Mouse (Mus musculus): ENCODE results near the gene Ccdc191. TPM values are rescaled to one million over a fixed set of nuclear protein-coding genes. Genes with fewer than 3 reads are reported as not detected.
A peak's percentile ranks its signal among the peaks of the same experiment; 100 is the strongest.

Ccdc191 gene
- total RNA-seq (2018; cell fraction: chromatin; rRNA removed): 10 to 100 TPM in 23 of 26 experiments, 1 to 10 TPM in 3; 3.0 to 67.7 (median 32.6) TPM
- total RNA-seq (2018; cell fraction: cytosol; rRNA removed): 1 to 10 TPM; 1.0 to 7.2 (median 3.6) TPM
- total RNA-seq (2018; cell fraction: nucleus; rRNA removed): 10 to 100 TPM in 18 of 26 experiments, 1 to 10 TPM in 8; 2.0 to 35.4 (median 19.3) TPM
- polyA plus RNA-seq (2018): 4.4 to 6.5 TPM (median 5.6 TPM) in 3 replicates

DNA sequence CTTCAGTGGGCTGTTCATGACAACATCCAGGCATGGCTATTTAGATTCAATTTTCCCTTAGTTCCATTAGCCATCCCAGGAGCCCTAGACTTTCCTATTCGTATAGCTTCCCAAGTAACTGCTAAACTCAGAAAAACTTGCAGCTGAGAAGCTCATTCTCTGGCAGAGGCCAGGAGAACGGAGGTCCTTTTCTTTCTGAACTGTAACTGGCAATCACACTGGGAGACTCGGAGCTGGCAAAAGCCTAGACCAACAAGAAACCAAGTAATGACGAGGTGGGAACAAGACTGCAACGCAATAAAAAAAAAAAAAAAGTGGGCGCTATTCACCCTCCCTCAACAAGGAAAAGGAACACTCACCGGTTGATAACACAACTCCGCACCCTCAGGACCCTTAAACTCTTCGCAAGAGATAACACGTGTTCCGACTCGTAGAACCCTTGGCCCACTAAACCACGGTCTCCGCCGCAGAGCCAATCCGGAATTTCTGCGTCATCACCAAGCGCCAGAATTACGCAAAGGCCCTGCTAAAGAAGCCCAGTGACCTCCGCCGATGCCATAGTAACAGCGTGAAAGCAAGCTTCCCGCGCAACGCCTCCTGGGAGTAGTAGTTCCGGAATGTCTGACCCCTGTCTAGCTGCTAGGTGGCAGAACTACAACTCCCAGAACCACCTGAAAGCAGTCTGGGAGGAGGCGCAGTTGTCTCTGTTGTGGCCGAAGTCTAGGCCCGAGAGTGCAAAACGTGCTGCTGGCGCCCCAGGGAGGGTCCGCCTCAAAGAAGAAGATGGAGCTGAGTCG, at the start of gene Ccdc191:
TSS of gene Ccdc191 (plus strand) at position 593 of the 797 bp plus-strand sequence.
- Histone ChIP-seq H3K36me3 (ENCODE audit: inconsistent target) (no peaks in the 10 kb centered on the region), H3K79me2 (ENCODE audit: inconsistent target) (peaks cover 13% of the 10 kb centered on the region; the same call in 1 of the 2 replicates), H3K27ac (peak within 1 kb of the TSS; percentile 40), H3K4me3 (ENCODE audit: inconsistent target) (peak within 1 kb of the TSS; percentile 85)
- whole genome bisulfite sequencing (ENCODE audit: missing documents): 2% methylated on average over 33 of the region's 33 CpGs

DNA sequence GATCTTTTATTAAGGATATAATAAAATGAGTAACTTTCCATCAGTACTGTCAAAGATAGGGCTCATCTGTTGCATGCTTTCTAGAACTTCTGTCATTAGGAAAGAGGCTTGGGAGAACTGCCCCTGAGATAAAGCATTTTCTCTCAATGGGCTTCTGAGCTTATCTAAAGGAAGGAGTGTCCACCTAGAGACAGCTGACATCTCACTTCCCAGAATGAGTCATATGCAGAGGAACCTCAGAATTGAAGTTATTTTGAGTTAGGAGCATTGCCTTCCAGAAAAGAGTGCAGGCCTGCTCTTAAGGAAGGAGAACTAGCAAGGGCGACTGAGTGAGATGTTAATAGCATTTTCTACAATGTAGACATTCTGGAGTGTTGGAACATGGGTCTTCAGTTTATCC, 48.4 kb upstream of the Ccdc191 start:
- no peaks in the 10 kb centered on the region for H3K36me3 ChIP-seq (ENCODE audit: inconsistent target)
- no peaks in the 10 kb centered on the region for H3K79me2 ChIP-seq (ENCODE audit: inconsistent target)
- H3K4me3 ChIP-seq (ENCODE audit: inconsistent target): no peak overlapping the region
- 85% methylated on average over 1 of the region's 1 CpGs for WGBS (ENCODE audit: missing documents)
- H3K27ac ChIP-seq: no peak overlapping the region

DNA sequence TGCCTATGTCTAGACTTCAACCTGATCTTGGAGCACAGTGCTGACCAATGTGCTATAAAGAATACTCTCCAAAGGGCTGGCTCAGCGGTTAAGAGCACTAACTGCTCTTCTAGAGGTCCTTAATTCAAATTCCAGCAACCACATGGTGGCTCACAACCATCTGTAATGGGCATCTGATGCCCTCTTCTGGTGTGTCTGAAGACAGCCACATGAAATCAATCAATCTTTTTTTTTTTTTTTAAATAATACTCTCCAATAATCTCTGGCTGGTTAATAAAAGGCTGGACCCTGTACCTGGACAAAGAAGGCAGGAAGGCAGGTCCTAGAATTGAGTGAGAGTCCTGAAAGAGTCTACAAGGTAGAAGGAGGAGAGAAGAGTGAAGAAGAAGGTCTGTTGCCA, 39.8 kb upstream of the Ccdc191 start:
- Histone ChIP-seq H3K79me2 (ENCODE audit: inconsistent target) (no peaks in the 10 kb centered on the region), H3K27ac (no peak overlapping the region), H3K36me3 (ENCODE audit: inconsistent target) (no peaks in the 10 kb centered on the region), H3K4me3 (ENCODE audit: inconsistent target) (no peak overlapping the region)
- WGBS (ENCODE audit: missing documents): 96% methylated on average over 1 of the region's 1 CpGs

DNA sequence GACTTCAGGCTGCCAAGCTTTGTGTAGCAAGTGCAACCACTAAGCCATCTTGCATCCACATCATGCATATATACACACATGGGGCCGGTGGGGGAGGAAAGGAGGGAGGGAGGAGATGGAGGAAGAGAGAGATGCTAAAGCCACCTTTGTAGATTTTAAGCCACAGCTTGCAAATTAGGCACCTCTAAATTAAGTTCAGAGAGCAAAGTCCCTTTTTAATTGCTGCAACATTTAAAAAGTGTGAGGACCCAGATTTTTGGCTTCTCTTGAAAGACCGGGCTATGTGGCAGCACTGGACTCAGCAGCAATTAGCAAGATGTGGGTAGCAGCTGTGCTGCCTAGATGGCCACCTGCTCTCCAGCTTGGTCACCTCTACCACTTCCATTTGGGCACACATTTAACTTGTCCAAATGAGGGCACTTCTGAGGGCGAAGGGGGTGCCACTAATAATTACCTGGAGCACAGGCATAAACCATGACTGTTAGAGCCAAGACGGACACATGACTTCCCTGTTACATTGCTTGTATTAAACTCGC, 30.6 kb upstream of the Ccdc191 start:
- H3K36me3 ChIP-seq (ENCODE audit: inconsistent target): no peaks in the 10 kb centered on the region; the same call in 1 of the 2 replicates
- no peak overlapping the region for H3K27ac ChIP-seq
- 98% methylated on average over 5 of the region's 5 CpGs for WGBS (ENCODE audit: missing documents)
- no peak overlapping the region for H3K4me3 ChIP-seq (ENCODE audit: inconsistent target)
- no peaks in the 10 kb centered on the region for H3K79me2 ChIP-seq (ENCODE audit: inconsistent target)

DNA sequence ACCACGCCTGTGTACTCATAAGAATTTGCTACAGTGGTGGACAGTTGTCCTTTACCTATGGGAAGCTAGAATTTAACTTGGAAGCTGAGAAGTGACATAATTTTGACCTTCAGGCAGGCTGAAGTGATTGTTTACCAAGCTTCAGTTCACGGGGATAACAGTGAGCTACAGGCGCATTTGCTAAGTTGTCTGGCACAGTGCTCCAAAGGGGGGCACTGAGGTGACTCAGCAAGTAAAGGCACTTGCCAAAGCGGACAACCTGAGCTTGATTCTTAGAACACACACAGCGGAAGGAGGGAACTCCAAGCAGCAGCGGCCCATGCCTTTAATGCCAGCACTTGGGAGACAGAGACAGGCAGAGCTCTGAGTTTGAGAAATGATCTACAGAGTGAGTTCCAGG, 29.0 kb upstream of the Ccdc191 start:
- Histone ChIP-seq H3K36me3 (ENCODE audit: inconsistent target) (no peaks in the 10 kb centered on the region; the same call in 1 of the 2 replicates), H3K27ac (no peak overlapping the region), H3K4me3 (ENCODE audit: inconsistent target) (no peak overlapping the region), H3K79me2 (ENCODE audit: inconsistent target) (no peaks in the 10 kb centered on the region)
- WGBS (ENCODE audit: missing documents): 68% methylated on average over 6 of the region's 6 CpGs

DNA sequence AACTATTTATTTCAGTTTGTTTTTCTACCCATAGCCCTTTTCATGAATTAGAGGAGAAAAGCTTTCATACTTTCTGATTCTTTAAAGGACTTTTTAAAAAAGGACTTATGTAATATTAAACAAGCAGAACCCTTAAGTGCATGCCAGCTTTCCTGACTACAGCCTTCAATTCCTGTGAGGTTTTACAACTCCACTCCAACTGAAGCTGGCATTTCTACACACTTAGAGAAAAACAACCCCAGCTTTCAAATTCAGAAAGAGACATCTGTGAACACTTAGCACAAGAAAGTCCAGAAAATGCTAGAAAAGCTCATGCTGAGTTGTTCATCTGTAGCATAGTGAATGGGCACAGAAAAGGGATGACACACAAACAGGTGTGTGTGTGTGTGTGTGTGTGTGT, 19.8 kb upstream of the Ccdc191 start:
- H3K36me3 ChIP-seq (ENCODE audit: inconsistent target): no peaks in the 10 kb centered on the region
- H3K79me2 ChIP-seq (ENCODE audit: inconsistent target): no peaks in the 10 kb centered on the region
- H3K27ac ChIP-seq: no peak overlapping the region
- no peak overlapping the region for H3K4me3 ChIP-seq (ENCODE audit: inconsistent target)

DNA sequence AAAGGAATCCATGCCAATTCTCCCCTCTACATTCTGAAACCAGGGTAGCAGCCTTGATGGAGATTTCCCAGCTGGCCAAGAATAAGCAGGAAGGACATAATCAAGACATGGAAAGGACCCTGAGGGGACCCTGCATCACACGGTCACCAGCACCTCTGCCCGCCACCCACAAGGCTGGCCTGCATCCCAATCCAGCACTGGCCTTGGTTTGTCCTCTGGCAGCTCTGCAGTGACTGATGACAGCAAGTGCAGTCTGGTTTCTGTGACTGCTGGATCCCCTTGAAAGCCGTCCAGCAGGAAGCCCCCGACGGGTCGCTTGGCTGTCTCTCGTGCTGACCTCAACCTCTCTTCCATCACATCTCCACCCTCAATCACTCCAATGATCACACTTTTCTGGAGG, 18.2 kb upstream of the Ccdc191 start:
- Histone ChIP-seq H3K27ac (no peak overlapping the region), H3K79me2 (ENCODE audit: inconsistent target) (no peaks in the 10 kb centered on the region), H3K4me3 (ENCODE audit: inconsistent target) (no peak overlapping the region), H3K36me3 (ENCODE audit: inconsistent target) (no peaks in the 10 kb centered on the region)
- WGBS (ENCODE audit: missing documents): 97% methylated on average over 6 of the region's 7 CpGs

DNA sequence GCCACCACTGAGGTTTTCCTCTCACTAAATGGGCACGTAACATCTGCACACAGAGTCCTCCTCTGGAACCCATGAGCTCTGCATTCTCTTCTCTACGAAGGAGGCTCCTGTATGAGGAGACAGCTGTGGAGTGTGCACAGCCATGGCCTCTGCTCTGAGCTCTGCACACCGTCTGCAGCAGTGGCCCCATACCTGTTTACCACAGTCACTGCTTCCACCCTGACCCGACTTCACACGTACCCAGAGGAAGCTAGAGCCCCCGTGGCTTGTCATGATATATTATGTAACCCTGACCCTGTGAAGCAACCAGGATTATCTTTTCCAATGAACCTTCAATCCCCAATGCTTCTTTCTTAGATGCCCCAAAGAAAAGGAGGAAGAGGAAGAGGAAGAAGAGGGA, 9.8 kb upstream of the Ccdc191 start:
- H3K27ac ChIP-seq: no peak overlapping the region
- 55% methylated on average over 6 of the region's 6 CpGs for WGBS (ENCODE audit: missing documents)
- H3K36me3 ChIP-seq (ENCODE audit: inconsistent target): no peaks in the 10 kb centered on the region
- no peaks in the 10 kb centered on the region; the same call in 1 of the 2 replicates for H3K79me2 ChIP-seq (ENCODE audit: inconsistent target)
- H3K4me3 ChIP-seq (ENCODE audit: inconsistent target): no peak overlapping the region

DNA sequence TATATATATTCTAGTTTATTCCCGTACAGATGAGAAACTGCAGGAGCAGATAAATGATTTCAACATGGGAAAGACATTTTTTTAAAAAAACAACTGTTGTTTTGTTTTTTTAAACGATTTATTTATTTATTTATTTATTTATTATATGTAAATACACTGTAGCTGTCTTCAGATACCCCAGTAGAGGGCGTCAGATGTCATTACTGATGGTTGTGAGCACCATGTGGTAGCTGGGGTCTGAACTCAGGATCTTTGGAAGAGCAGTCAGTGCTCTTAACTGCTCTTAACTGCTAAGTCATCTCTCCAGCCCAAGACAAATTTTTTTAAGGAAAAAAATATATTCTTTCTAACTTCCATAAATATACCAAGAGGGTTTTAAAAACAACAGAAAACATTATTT, 8.0 kb upstream of the Ccdc191 start:
- no peak overlapping the region for H3K4me3 ChIP-seq (ENCODE audit: inconsistent target)
- H3K36me3 ChIP-seq (ENCODE audit: inconsistent target): no peaks in the 10 kb centered on the region
- WGBS (ENCODE audit: missing documents): 88% methylated on average over 3 of the region's 3 CpGs
- no peak overlapping the region for H3K27ac ChIP-seq
- no peaks in the 10 kb centered on the region; the same call in 1 of the 2 replicates for H3K79me2 ChIP-seq (ENCODE audit: inconsistent target)

DNA sequence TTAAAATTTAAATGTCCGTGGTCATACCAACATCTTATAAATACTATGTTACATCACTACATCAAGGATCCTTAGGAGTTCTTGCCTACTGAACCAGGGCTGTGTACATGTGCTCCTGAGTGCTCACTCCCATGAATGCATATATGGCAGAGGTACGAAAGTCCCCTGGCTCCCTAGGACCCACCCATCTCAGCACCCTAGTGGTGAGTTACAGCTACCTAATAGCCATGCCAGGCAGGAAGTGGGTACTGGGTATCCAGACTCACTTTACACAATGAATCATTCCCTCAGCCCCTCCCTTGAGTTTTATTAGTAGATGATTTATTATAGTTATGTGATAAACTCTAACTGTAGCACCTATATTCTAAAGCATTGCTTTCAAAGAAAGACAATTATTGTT, 7.3 kb upstream of the Ccdc191 start:
- no peaks in the 10 kb centered on the region for H3K36me3 ChIP-seq (ENCODE audit: inconsistent target)
- H3K4me3 ChIP-seq (ENCODE audit: inconsistent target): no peak overlapping the region
- H3K27ac ChIP-seq: no peak overlapping the region
- WGBS (ENCODE audit: missing documents): 88% methylated on average over 2 of the region's 2 CpGs
- no peaks in the 10 kb centered on the region; the same call in 1 of the 2 replicates for H3K79me2 ChIP-seq (ENCODE audit: inconsistent target)

DNA sequence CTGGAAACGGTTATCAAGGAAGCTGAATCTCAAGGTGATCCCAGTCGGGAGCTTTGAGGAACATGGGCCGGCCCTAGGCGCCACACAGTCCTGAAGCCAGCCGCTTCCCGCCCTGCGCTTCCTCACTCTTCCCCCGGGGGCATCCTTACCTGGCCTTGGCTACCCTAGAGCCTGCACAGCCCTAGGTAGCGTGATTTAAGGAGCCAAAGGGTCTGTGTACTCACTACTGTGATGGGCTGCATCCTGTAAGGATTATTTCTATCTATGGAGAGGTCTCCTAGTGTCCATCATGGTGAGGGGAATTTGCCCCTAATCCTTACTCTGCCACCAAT, 371 bp downstream of the Ccdc191 start:
- 0% methylated on average over 8 of the region's 9 CpGs for WGBS (ENCODE audit: missing documents)
- Histone ChIP-seq H3K4me3 (ENCODE audit: inconsistent target) (peak overlapping the region; percentile 85), H3K36me3 (ENCODE audit: inconsistent target) (no peaks in the 10 kb centered on the region), H3K79me2 (ENCODE audit: inconsistent target) (peaks cover 13% of the 10 kb centered on the region; the same call in 1 of the 2 replicates), H3K27ac (peak overlapping the region; percentile 40; the same call in 1 of the 2 replicates)

DNA sequence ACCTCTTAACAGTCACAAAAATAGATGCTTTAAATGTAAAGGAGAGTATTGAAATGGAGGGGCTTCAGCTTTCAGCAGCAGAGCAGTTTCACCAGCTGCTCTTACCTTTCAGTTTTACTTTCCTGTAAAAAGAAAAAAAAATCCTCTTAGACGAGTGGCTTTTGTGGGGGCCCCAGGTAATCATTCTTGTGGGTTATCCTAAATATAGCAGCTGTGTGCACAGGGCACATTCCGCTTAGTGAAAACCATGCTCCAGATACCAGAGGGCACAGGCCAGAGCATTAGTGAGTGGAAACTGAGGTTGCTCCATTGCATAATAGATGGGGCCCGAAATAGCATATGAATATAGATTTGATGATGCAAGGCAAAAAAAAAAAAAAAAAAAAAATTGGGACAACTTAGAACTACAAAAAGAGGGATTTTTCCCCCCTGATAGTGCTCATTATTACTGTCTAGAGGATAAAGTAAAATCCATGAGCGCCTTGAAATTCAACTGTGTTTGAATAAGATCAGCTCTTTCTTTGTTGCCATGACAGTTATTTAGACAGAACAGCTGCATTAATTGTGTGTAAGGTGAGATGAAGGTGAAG, 1.2 kb downstream of the Ccdc191 start:
- Histone ChIP-seq H3K36me3 (ENCODE audit: inconsistent target) (no peaks in the 10 kb centered on the region), H3K27ac (no peak overlapping the region), H3K4me3 (ENCODE audit: inconsistent target) (peak overlapping the region; percentile 85; the same call in 1 of the 2 replicates), H3K79me2 (ENCODE audit: inconsistent target) (peaks cover 13% of the 10 kb centered on the region; the same call in 1 of the 2 replicates)
- WGBS (ENCODE audit: missing documents): 59% methylated on average over 4 of the region's 4 CpGs

DNA sequence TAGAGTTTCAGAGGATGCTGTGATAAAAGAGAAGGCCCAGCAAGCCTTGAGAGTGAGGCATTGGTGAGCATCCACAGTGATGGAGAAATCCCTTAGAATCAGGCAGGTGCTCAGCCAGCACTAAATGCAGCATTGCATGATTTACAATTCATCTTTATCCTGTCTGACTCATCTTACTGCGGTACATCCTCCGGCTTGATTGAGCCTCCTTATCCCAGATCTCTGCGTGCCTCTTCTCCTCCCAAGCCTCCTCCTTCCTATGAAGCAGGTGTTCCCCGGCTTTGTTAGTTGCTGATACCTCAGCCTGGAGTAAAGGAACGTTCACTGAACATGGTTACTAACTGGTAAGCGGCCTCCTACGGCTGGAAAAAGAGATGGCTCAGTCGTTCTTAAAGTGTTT, 4.9 kb downstream of the Ccdc191 start:
- no peaks in the 10 kb centered on the region for H3K79me2 ChIP-seq (ENCODE audit: inconsistent target)
- no peak overlapping the region for H3K4me3 ChIP-seq (ENCODE audit: inconsistent target)
- H3K36me3 ChIP-seq (ENCODE audit: inconsistent target): no peaks in the 10 kb centered on the region
- WGBS (ENCODE audit: missing documents): 92% methylated on average over 8 of the region's 8 CpGs
- H3K27ac ChIP-seq: no peak overlapping the region

DNA sequence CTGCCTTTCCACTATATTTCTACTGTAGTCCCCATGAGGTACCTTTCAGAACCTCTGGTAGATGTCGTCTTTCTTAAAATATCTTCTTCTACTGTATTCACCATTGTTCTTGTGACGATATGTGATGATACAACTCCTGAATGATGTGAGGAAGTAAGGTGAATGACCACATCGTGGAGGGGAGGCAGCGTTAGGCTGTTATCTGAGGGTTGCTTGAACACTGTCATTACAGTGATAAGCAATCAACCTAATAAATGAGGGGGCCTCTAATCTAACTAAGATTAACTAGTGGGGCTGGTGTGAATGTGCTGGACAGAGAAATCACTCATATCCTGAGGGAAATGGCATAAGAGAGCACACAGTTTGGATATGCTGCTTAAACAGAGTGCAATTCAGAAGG, 10.5 kb downstream of the Ccdc191 start:
- H3K4me3 ChIP-seq (ENCODE audit: inconsistent target): no peak overlapping the region
- no peaks in the 10 kb centered on the region for H3K79me2 ChIP-seq (ENCODE audit: inconsistent target)
- H3K27ac ChIP-seq: no peak overlapping the region
- no peaks in the 10 kb centered on the region for H3K36me3 ChIP-seq (ENCODE audit: inconsistent target)
- WGBS (ENCODE audit: missing documents): 95% methylated on average over 4 of the region's 4 CpGs

DNA sequence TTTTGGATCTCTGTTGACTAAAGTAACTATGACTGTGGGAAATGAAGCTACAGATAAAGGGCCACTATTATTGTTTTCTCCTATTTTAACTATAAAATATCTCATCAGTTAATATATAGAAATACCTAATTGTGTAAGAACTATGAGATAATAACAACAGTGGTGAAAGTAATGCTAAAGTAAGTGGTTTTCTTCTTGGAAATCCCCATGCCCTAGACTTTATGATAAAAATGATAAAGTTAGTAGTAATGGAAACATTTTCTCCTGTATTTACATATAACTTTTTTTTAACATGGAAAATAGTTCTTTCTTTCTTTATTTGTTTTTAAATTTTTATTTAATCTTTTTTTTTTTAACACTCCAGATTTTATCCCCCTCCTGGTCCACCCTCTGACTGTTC, 11.0 kb downstream of the Ccdc191 start:
- Histone ChIP-seq H3K79me2 (ENCODE audit: inconsistent target) (no peaks in the 10 kb centered on the region), H3K27ac (no peak overlapping the region), H3K4me3 (ENCODE audit: inconsistent target) (no peak overlapping the region), H3K36me3 (ENCODE audit: inconsistent target) (no peaks in the 10 kb centered on the region)

Measured in macrophage (primary cell).